20 mouse cellular contexts compared by ENCODE assay signal in genomic region chr3:86206556-86206955, GRCm38 (mm10). TPM values are rescaled to one million over a fixed set of nuclear protein-coding genes. Genes with fewer than 3 reads are reported as not detected.
A peak's percentile ranks its signal among the peaks of the same experiment; 100 is the strongest.
DNase-seq lines count a peak whose midpoint lies in the region; ATAC-seq lines count a peak whose summit lies in the region.
"Had no signal": no experiment of that assay in that cellular context is flagged by ENCODE, and none has a peak within 500 bp of the region (broad histone marks: within the 10 kb centered on the region; RNA-seq: fewer than 3 reads in every experiment).

No protein-coding gene starts in this region.

- DNase-seq in A20 (ENCODE audit: low read depth, low spot score) (peak; percentile 57), MEL-GATA-1-ER (ENCODE audit: extremely low read depth, low read depth) (peak; percentile 87)
- DNase-seq in splenic B cell, adult 2 months (ENCODE audit: low read depth, low spot score): peak; percentile 68
- DNase-seq in lung, postnatal 36 days: no peak
- no peak for DNase-seq in testis, postnatal 14 days (ENCODE audit: low spot score)
- no peak for DNase-seq in thymus, postnatal 25 days
- DNase-seq: adrenal gland, adult 8-10 months; cerebellum, adult 11-12 months; cerebellum, adult 9-10 months; cerebellum, postnatal 25 days; gastrocnemius, adult 2 months; gastrocnemius, postnatal 25 days; heart, adult 18-20 months; heart, postnatal 14 days had no signal

- no peaks in the 10 kb centered on the region for H3K27me3 ChIP-seq in splenic B cell, adult 2 months (ENCODE audit: control insufficient read depth, insufficient read depth, low read length, poor library complexity, severe bottlenecking)
- H3K27me3 ChIP-seq: intestine, embryonic 15.5 days had no signal

- ATAC-seq in megakaryocyte, adult 5-6 weeks (ENCODE audit: poor library complexity, severe bottlenecking): peak; percentile 65
- ATAC-seq: CD4-positive, CD25-positive, alpha-beta regulatory T cell, adult 4 months; forebrain, embryonic 14.5 days; intestine, embryonic 15.5 days had no signal

- H3K36me3 ChIP-seq in splenic B cell, adult 2 months (ENCODE audit: control insufficient read depth, insufficient read depth, low read length, poor library complexity, severe bottlenecking): no peaks in the 10 kb centered on the region
- H3K36me3 ChIP-seq: heart, embryonic 10.5 days; hindbrain, embryonic 10.5 days; intestine, embryonic 15.5 days had no signal

RNA-seq across cellular contexts. Expression of gene Lrba, which starts 17.9 kb away (rescaled TPM):
- total RNA-seq in megakaryocyte, adult 5-6 weeks (2015): 7.5 and 9.3 TPM in 2 replicates
- total RNA-seq in megakaryocyte, adult 5-6 weeks (2017): 13.4 and 19.1 TPM in 2 replicates

Comparison
In these comparisons a context has a peak if more than half of its experiments do, and no peak if none do; other contexts are left out.
1. DNase-seq: peak in A20 (single experiment), MEL-GATA-1-ER (single experiment) and splenic B cell, adult 2 months (single experiment); none in lung, postnatal 36 days (single experiment), testis, postnatal 14 days (single experiment) and thymus, postnatal 25 days (single experiment).